Mouse (Mus musculus): Measurements from ENCODE around the gene Olfr224.
"Not testable (repeated sequence)": the region's sequence is repeated elsewhere in the genome, so short reads cannot be mapped to it uniquely, and the experiment has no call there.

Gene Olfr224

DNA sequence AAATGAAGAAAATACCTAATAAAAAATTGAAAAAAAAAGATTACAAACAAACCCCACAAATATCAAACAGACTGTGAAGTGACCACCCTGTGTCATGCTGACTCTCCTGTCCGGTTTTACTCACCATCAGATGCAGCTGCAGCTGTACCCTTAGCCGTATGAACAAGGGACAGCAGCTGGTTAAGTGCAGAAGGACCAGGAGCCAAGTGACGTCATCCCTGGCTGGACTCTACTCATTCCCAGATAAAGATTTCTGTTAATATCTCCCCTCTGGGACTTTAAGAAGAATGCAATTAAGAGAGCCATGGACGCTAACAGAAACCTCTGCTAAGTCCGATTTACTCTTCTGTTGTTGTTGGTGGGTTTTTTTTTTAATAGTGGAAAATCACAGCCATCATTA is at the start of gene Olfr224:
Olfr224 (minus strand) TSS at position 149 of the 400 bp plus-strand sequence.
- peak; percentile 90 for DNase-seq

DNA sequence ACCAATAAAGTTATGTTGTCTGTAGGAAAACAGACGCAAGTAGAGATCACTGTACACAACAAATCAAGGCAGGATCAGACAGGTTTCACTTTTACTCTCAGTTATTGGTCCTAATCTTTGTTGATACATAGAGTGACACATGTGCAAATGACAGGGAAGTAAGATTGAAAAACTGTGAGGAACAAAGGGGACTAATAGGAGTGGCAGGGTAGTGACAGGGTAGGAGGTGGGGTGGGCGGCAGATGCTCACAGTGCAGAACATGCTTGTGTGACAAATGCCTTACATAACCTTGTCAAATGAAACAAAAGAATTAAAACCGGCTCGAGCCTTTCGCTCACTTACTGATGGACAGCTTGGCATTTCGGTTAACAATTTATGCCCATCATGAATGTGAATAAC is 48.4 kb upstream of the Olfr224 start:
- no peak for DNase-seq

DNA sequence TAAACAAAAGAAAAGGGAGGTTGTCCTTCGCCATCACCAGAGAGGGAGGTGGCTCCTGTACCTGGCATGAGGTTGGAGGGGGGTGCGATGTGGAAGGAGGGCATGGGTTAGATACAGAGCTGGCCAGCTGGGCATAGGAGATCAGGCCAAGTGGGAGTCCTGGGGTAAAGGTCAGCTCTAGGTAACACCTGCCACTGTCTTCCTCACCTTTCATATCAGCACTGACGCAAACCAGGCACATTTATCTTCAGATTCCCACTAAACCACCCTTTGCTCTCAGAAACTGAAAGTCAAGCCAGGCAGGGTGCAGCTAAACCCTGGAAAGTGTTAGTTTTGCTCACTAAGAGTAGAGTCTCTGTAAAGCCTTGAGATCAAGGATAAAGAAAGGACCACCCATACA is 48.0 kb upstream of the Olfr224 start:
- DNase-seq: peak; percentile 90

DNA sequence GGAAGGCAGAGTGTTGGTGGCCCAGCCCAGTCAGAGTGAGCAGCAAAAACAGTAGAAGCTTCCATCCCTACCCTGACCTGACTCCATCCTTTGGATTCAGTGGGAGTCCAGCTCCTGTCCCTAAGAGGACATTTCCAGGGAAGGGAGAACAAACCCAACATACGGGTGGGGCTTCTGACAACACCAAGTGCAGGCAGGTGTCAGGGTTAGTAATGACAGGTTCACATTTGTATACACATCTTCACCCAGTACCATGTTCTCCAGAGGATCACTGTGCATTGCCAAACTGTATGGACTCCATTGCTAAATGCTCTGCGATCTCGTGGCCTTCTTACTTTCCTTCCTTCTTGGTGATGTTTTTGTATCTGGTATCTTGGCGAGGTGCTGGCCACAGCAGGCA is 45.6 kb upstream of the Olfr224 start, which contains the start of gene 2210407C18Rik:
2210407C18Rik (minus strand) TSS at position 101 of the 400 bp plus-strand sequence.
- no peak for DNase-seq

DNA sequence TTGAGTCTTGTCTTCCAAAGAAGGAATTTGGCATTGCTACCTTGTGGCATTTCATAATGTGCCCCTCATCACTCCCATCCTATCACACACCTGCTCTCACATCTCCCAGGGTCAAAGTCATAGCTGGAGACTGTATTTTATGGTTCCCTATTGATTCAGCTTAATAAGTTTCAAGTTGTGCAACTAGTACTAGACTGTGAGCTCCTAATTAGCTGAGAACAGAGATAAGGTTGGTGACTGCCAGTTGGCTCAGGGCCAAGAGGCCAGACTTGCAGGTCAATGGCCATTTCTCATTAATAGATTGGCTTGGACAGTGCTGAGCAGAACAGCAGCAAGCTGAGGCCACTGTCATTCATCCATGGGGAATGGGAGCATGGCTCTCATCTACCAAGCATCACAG is 44.2 kb upstream of the Olfr224 start:
- DNase-seq: no peak

DNA sequence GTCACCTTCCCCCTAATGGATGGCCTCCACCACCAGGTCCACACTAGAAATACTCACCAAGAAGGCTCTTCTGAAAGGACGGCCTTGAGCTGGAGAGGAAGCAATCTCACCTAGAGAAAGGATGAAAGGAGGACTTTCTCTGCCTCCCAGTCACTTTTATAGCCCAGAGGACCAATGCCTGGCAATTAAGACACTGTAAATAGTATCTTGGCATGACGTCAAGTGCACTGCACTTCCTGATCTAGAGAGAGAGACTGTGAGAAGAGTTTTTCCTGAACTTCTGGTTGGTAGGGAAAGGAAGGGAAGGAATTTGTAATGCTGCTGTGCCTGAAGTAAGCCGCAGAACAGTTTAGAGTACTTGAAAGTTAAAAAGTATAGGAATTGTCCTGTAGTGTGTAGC is 43.0 kb upstream of the Olfr224 start:
- no peak for DNase-seq

DNA sequence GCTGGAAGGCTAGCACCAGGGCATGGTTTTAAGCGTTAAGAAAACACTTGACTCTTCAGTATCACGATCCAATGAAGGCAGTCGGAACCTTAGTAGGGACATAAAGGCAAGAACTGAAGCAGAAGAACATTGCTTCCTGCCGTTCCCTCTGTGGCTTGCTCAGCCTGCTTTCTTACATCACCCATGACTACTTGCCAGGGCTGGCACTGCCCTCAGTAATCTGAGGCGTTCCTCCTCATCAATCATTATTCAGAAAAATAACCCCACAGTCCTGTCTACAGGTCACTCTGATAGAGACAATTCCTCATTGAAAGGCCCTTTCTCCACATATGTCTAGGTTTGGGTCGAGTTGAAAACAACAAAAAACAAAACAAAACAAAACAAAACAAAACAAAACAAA is 36.7 kb upstream of the Olfr224 start:
- no peak for DNase-seq

DNA sequence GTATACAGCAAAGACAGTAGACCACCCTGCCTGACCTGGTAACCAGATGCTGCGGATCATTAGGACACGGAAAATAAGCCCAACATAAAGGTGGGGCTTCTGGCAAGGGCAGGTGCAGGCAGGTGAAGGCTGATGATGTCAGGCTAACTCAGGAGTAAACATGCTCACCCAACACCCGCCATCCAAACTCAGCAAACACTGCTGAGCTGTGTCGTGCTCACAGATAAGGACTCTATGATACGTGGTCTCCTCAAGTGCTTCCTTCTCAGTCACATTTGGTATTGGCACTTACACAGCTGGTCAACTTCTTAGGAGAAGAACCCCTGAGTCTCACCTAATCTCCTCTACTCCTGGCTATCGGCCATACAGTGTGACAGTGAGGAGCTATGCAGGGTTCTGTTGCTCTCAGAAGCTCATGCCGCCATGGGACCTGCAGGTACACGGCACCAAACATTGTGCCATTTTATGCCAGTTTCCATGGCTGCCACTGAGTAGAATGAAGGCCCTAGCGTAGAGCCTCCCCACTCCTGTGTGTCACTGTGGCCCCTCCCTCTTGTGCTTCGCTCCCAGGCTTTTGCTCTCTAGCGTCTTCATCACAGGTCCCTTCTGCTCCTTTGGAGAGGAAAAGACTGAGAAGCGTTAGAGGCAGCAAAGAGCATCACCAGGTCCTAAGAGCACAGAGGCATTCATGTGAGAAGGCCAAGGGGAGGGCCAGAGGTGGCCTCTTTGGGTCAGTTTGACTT is 36.0 kb upstream of the Olfr224 start:
- DNase-seq: no peak

DNA sequence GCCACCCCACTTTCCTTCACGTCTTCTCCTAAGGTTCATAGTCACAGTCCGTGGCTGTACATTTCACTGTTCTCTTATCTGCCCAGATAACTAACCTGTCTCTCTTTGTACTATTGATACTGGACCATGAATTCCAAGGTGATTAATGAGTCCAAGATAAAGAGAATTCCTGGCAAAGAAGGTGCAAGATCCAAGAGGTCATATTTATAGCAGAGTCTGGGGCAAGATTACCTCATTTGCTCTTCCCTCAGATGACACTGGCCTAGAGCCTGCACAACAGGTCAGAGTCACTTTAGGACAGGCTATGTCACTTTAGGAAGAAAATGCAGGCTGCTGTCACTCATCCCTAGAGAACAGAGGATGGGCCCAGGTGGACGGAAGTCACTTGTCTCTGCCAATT is 34.9 kb upstream of the Olfr224 start:
- DNase-seq: peak; percentile 90

DNA sequence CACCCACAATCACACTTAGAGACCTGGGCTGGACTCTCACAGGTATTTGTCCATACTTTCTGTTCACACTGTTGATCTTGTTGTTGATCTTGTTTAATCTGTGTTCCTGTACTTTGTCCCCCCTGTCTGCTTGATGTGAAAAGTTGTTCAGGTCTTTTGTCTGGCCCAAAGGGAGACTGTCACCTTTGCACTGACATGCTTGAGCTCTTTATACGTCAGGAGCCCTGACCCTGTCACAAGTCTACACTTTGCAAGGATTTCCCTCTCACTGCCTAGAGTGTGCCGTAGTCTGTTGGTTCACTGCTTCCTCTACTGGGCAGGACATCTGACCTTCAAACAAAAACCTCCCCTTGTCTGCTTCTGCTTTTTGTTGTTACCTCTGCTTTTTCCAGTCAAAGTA is 34.3 kb upstream of the Olfr224 start:
- no peak for DNase-seq

DNA sequence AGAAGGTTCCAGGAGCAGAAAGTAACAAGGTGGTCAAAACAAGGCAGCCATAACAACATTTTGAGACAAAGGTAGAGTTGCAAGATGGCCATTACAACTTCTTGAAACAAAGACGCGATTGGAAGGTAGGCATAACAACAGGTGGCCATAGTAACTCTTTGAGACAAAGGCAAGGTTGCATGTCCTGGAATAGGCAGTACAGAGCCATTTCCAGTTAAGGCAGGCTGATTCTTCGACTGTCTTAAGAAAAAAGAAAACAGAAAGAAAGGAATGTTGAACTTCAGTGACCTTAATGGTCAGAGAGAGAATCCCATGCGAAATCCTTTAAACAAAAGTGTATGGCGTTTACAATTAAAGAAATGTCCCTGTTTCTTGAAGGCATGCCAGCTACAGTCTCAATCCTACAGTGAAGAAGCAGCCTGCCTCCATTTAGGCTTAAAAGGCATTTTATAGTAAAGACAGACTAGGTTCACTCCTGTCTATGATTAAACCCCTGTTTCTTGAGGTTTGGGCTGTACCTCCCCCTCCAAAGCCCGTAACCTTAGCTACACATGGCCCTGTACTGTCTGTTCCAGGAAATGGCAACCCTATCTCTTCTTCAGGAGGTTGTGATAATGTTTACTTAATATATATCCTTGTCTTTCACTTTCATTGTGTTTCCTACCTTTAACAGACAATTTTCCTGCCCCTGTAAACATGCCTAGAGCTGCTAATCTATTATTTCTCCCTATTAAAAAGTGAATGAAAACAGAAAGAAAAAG is 32.6 kb upstream of the Olfr224 start:
- no peak for DNase-seq

DNA sequence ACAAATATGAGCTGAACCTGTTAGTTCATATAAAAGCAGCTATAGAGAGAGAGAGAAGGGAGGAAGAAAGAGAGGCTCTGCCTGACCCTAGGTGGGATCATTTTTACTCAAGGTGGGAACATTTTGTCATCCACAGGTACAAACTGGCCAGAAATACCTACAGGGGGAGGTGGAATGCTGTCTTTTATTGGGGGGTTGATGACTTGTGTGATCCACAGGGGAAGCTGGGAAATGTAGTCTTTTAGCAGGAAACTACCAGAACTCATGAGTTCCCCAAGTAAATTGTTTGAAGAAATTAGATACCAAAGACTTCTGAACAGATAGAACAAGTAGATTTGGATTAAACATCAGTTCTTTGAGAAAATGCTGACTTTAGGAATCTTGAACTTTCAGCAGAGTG is 31.7 kb upstream of the Olfr224 start:
- no peak for DNase-seq

DNA sequence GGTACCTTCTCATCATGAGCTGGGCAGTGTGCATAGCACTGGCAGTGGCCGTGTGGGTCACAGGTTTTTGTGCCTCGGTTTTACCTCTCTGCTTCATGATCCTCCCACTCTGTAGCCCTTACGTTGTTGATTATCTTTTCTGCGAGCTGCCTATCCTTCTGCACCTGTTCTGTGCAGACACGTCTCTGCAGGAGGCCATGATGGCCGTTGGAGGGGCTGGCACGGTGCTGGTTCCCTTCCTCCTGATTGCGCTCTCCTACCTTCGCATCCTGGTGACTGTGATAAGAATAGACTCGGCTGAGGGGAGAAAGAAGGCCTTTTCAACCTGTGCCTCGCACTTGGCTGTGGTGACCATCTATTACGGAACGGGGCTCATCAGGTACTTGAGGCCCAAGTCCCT is 27.5 kb upstream of the Olfr224 start:
- no peak for DNase-seq

DNA sequence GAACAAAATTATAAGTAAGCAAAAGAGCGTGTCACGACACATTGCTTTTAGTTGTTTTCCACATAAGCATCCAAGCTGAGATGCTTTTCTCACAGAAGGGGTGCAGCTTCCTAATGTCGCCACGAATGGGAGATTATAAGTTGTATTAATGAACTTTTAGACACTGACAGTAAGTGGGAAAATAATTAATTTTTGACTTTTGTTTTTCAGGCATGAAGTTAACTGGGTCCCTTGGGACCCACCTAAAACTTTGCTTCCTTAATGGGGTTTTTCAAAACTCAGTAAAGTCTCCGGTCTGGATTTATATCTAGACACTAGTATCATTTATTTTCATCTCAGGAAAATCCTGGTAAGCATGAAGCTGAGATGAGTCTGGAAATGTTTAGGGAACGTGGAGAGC is 24.5 kb upstream of the Olfr224 start, which contains the start of gene Olfr324:
Olfr324 (plus strand) TSS at position 301 of the 400 bp plus-strand sequence.
- no peak for DNase-seq

DNA sequence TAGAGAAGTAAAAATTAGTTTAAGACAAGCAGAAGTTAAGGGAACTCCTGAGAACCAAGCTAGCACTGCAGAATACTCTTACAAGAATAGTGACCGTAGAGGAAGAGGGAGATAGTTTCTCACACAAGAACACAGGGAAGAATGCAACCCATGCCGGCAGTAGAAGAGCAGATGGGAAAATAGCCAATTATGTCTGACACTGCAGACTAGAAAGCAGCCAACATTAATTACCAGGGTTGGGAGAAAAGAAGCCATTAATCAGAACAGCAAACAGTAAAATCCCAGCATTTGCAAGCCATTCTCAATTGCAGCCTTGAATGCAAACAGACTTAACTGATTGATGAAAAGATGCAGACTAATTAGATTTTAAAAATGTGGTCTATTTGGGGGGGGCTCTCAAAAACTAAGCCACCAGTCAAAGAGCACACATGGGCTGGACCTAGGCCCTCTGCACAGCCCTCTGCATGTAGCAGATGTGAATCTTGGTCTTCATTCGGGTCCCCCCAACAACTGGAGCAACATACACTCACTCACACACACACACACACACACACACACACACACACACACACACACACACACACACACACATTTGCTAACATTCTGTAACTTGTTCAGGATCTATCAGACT is 18.4 kb upstream of the Olfr224 start:
- peak; percentile 30 for DNase-seq

DNA sequence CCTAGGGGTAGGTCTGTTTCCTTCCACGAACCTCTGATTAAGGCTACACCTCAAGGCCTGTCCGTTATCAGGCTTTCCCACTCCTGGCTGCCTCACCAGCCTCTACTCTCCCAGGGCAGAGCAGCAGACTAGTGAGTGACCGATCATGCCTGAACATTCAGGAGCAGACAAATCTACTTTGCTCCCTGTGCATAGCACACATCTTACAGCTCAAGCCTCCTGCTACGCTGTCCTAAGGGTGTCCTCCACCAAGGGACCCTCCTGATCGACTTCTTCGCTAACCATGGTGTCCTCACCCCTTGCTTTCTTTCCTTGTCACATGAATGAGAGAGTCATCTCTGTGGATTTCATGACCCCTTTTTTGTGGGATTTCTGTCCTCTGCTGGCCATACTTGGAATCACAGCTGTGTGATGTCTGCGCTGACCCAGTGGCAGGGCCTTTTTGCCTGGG is 17.6 kb upstream of the Olfr224 start:
- peak; percentile 86 for DNase-seq

DNA sequence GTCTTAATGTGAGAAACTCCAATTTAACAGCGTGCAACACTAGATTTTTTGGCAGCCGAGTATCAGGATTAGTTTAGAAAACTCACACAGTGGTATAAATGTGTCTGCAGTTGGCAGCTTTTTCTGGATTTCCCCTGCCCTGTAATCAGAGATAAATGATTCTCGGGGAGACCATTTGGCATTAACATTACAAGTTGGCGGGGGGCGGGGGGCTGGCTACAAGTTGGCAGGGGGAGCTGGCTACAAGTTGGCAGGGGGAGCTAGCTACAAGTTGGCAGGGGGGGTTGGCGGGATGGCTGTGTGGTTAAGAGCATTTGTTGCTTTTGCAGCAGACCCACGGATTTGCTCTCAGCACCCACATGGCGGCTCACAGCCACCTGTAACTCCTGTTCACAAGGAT is 8.3 kb upstream of the Olfr224 start:
- DNase-seq: peak; percentile 60

DNA sequence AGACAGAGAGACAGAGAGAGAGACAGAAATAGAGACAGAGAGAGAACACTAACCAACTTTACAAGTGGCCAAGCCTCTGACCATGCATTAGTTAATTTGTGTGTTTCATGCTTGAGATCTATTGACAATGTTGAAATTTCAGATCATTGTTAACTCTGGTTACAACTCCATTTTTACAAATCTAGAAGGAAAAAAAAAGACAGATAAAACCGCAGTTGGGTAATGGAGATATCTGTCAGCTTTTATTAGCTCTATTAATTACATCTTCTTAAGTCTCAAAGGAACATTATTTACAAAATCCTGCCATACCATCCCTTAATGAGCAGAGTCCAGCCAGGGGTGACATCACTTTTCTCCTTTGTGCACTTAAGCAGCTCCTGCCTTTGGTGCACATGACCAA is 7.1 kb upstream of the Olfr224 start, which contains the start of gene Olfr325:
Olfr325 (plus strand) TSS at position 301 of the 400 bp plus-strand sequence.
- no peak for DNase-seq

DNA sequence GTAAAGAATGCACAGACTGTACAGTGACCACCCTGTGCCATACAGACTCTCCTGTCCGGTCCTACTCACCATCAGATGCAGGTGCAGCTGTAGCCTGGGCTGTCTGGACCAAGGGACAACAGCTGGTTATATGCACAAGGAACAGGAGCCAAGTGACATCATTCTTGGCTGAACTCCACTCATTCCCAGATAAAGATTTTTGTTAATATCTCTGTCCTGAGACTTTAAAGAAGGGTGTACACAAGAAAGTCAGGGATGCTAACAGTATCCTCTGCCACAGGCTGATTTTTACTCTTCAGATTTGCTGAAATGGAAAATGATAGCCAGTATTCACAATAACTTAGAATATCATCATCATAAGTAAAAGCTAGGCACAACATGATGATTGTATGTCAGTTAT is 14.8 kb downstream of the Olfr224 start, which contains the start of gene Olfr328:
Olfr328 (minus strand) TSS at position 101 of the 400 bp plus-strand sequence.
- DNase-seq: no peak

DNA sequence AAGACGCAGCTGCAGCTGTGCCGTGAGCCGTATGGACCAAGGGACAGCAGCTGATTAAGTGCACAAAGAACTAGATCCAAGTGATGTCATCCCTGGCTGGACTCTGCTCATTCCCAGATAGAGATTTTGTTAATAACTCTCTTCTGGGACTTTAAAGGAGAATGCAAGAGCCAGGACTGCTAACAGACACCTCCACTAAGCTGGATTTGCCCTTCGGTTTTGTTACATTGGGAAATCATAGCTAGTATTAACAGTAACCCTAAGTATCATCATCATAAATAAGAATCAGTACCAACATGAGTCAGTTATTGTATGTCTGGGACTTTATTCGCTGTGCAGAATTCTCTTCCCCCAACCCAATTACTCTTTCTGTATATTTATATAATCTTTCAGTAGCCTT is 24.0 kb downstream of the Olfr224 start, which contains the start of gene Olfr329-ps:
Olfr329-ps (minus strand) TSS at position 101 of the 400 bp plus-strand sequence.
- no peak for DNase-seq

DNA sequence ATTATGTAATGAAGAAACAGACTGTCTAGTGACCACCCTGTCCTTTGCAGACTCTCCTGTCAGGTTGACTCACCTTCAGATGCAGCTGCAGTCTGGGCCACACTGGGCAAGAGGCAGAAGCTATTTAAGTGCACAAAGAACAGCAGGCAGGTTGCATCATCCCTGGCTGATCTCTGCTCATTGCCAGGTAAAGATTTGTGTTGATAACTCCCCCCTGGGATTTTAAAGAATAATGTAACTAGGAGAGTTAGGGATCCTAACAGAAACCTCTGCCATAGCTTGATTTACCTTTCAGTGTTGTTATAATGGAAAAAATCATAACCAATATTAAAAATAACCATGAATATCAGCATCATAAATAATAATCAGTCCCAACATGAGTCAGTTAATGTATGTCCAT is 35.6 kb downstream of the Olfr224 start, which contains the start of gene Olfr330:
Olfr330 (minus strand) TSS at position 101 of the 400 bp plus-strand sequence.
- DNase-seq: not testable (repeated sequence)

DNA sequence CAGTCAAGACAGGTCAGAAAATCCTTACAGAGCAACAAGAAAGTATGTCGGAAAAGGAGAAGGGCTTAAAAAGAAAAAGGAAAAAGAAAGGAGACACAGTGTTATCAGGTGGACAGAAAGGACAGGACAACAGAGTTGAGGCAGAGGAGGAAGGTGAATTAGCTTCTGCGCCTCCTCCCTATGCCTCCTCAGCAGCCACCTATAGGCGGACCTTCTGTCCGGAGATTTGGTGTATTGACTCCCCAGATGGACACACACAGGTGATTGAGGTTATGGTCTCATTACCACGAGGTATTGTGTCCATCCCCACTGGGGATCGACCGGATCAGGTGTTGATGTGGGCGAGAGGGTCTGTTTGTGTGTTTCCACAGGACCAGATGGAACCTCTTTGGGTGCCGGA is 50.6 kb downstream of the Olfr224 start:
- peak; percentile 96 for DNase-seq

DNA sequence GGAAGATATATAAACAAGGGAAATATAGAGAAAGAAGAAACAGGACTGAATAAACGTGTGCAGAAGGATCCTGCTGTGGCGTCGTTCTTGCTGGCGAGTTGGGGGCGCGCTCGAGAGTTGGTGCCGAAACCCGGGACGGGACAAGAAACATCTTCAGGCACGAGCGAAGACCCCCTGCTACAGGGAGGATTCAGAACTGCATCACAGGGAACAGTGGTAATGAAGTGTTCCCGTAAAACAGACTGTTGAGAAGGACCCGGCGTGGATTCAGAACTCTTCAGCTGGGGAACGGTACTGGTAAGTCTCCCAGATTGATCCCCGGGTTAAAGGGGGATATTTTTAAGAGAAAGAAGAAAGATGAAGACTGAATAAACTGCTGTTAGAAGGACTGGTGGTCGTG is 51.4 kb downstream of the Olfr224 start:
- DNase-seq: peak; percentile 98

All from heart, adult 11 months (tissue).